Mouse (Mus musculus): ENCODE measurements around the gene Polr2m. TPM values are rescaled to one million over a fixed set of nuclear protein-coding genes. Genes with fewer than 3 reads are reported as not detected.
A peak's percentile ranks its signal among the peaks of the same experiment; 100 is the strongest.

Polr2m gene
- total and polyA plus RNA-seq, 2 experiments from 2014 or later = 186 to 249 TPM

DNA sequence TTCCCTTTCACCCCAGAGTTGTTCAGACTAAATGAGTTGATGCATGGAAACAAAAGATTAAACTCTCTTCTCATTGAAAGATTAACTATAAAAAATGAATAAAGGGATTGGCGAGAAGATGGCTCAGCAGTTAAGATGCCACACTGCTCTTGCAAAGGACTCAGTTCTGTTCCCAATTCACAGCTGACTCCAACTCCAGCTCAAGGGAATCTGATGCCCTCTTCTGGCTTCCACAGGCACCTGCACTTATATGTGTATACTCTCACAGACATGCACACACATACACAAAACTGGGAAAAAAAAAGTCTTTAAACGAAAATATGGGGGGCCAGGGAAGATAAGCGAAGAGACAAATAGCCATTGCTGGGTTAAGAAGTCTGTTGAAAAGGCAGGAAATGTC lies 9.1 kb downstream of the Polr2m start:
- ATAC-seq (ENCODE audit: insufficient read depth, low read depth) (no peak), DNase-seq (ENCODE audit: low spot score) (no peak)
- Histone ChIP-seq H3K9ac (replicated peaks; ENCODE audit: low read depth, low read length) (no peak overlapping the region), H3K4me1 (ENCODE audit: control insufficient read depth, insufficient read depth) (no peaks in the 10 kb centered on the region), H3K9me3 (replicated peaks; ENCODE audit: control insufficient read depth, low read length) (no peaks in the 10 kb centered on the region), H3K36me3 (replicated peaks; ENCODE audit: control insufficient read depth, insufficient read depth, low read length) (peaks cover 68% of the 10 kb centered on the region), H3K4me2 (ENCODE audit: low read depth, low read length) (no peak overlapping the region), H3K27ac (ENCODE audit: low read depth) (no peak overlapping the region), H3K27me3 (ENCODE audit: control insufficient read depth, insufficient read depth, low read length) (no peaks in the 10 kb centered on the region), H3K4me3 (ENCODE audit: low read depth, low read length) (no peak overlapping the region)
- 93% methylated on average over 3 of the region's 3 CpGs for WGBS
- TF ChIP-seq CTCF (IDR thresholded peaks at IDR 0.05; ENCODE audit: low read depth) (no peak), EP300 (IDR thresholded peaks at IDR 0.05; ENCODE audit: low read depth) (no peak)

DNA sequence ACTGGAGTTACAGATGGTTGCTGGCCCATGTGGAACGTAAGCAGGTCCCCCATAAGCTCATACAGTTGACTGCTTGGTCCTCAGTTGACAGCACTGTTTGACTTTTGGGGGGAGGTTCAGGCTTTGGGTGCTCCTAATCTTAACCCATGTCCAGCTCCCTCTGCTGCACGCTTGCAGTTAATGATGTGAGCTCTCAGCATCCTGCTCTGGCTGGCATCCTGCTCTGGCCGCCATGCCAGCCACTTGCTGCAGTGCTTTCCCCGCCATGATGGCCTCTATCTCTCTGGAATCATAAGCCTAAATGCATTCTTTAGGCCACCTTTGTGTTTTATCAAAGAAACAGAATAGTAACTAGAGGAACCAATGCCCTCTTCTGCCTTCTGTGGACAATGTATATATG lies 10.2 kb downstream of the Polr2m start:
- Histone ChIP-seq H3K9me3 (replicated peaks; ENCODE audit: control insufficient read depth, low read length) (no peaks in the 10 kb centered on the region), H3K4me2 (ENCODE audit: low read depth, low read length) (no peak overlapping the region), H3K9ac (replicated peaks; ENCODE audit: low read depth, low read length) (no peak overlapping the region), H3K36me3 (replicated peaks; ENCODE audit: control insufficient read depth, insufficient read depth, low read length) (peaks cover 57% of the 10 kb centered on the region), H3K27ac (ENCODE audit: low read depth) (no peak overlapping the region), H3K4me1 (ENCODE audit: control insufficient read depth, insufficient read depth) (no peaks in the 10 kb centered on the region), H3K4me3 (ENCODE audit: low read depth, low read length) (no peak overlapping the region), H3K27me3 (ENCODE audit: control insufficient read depth, insufficient read depth, low read length) (no peaks in the 10 kb centered on the region)
- ATAC-seq (ENCODE audit: insufficient read depth, low read depth) (no peak), DNase-seq (ENCODE audit: low spot score) (no peak)
- 95% methylated on average over 4 of the region's 4 CpGs for WGBS
- TF ChIP-seq CTCF (IDR thresholded peaks at IDR 0.05; ENCODE audit: low read depth) (no peak), EP300 (IDR thresholded peaks at IDR 0.05; ENCODE audit: low read depth) (no peak)

DNA sequence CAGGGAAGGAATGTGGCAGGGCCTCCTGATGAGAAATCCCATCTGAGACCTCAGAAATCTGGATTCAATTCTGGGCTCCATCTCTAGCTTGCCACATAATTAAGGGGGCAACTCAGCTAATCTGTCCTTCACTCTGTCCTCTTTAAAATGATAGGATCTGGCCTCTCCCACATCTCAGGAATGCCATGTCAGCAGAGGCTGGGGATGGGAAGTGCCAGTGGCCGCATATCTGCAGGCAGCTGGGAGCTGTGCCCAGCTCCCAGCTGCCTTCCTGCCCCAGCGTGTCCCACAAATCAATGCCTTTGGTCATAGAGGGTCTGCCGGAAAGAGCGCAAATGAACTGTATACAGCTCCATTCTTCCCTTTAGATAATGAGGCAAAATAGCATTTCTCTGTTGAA lies 18.3 kb downstream of the Polr2m start:
- DNase-seq (ENCODE audit: low spot score) (peak; percentile 40), ATAC-seq (ENCODE audit: insufficient read depth, low read depth) (no peak; the same call in 1 of the 2 replicates)
- Histone ChIP-seq H3K27me3 (ENCODE audit: control insufficient read depth, insufficient read depth, low read length) (no peaks in the 10 kb centered on the region), H3K9me3 (replicated peaks; ENCODE audit: control insufficient read depth, low read length) (no peaks in the 10 kb centered on the region), H3K4me3 (ENCODE audit: low read depth, low read length) (no peak overlapping the region), H3K4me2 (ENCODE audit: low read depth, low read length) (peak overlapping the region; percentile 15; the same call in 1 of the 2 replicates), H3K4me1 (ENCODE audit: control insufficient read depth, insufficient read depth) (peaks cover 11% of the 10 kb centered on the region; the same call in 1 of the 2 replicates), H3K36me3 (replicated peaks; ENCODE audit: control insufficient read depth, insufficient read depth, low read length) (no peaks in the 10 kb centered on the region), H3K27ac (ENCODE audit: low read depth) (no peak overlapping the region), H3K9ac (replicated peaks; ENCODE audit: low read depth, low read length) (no peak overlapping the region)
- WGBS = 24% methylated on average over 4 of the region's 4 CpGs
- no peak for TF ChIP-seq EP300 (IDR thresholded peaks at IDR 0.05; ENCODE audit: low read depth)

DNA sequence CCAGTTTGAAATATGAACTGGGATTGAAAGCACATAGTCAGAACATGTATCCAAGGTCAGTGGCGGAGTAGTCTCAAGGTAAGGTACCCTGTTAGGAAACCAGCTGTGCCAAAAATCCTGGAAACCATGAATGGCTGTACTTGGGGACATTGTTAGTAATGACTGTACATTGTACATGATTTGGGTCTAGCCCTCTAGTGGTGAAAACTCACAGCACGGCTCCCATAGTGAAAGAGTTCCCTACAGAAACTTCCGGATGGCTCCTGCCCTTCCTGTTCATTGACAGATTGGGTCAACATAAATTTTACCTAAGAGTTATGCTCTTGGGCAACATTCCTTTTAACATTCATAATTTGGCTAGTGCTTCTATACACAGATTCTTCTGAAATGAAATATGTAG lies 19.6 kb downstream of the Polr2m start:
- H3K36me3 ChIP-seq (replicated peaks; ENCODE audit: control insufficient read depth, insufficient read depth, low read length) = no peaks in the 10 kb centered on the region
- peak; percentile 56 for TF ChIP-seq CTCF (IDR thresholded peaks at IDR 0.05; ENCODE audit: low read depth)
- no peak for TF ChIP-seq EP300 (IDR thresholded peaks at IDR 0.05; ENCODE audit: low read depth)
- DNase-seq (ENCODE audit: low spot score) = no peak
- H3K9me3 ChIP-seq (replicated peaks; ENCODE audit: control insufficient read depth, low read length) = no peaks in the 10 kb centered on the region
- H3K4me3 ChIP-seq (ENCODE audit: low read depth, low read length) = no peak overlapping the region
- no peaks in the 10 kb centered on the region for H3K27me3 ChIP-seq (ENCODE audit: control insufficient read depth, insufficient read depth, low read length)
- H3K9ac ChIP-seq (replicated peaks; ENCODE audit: low read depth, low read length) = no peak overlapping the region
- H3K4me2 ChIP-seq (ENCODE audit: low read depth, low read length) = no peak overlapping the region
- 73% methylated on average over 3 of the region's 3 CpGs for WGBS
- no peak overlapping the region for H3K27ac ChIP-seq (ENCODE audit: low read depth)
- no peak for ATAC-seq (ENCODE audit: insufficient read depth, low read depth)
- peaks cover 11% of the 10 kb centered on the region; the same call in 1 of the 2 replicates for H3K4me1 ChIP-seq (ENCODE audit: control insufficient read depth, insufficient read depth)

DNA sequence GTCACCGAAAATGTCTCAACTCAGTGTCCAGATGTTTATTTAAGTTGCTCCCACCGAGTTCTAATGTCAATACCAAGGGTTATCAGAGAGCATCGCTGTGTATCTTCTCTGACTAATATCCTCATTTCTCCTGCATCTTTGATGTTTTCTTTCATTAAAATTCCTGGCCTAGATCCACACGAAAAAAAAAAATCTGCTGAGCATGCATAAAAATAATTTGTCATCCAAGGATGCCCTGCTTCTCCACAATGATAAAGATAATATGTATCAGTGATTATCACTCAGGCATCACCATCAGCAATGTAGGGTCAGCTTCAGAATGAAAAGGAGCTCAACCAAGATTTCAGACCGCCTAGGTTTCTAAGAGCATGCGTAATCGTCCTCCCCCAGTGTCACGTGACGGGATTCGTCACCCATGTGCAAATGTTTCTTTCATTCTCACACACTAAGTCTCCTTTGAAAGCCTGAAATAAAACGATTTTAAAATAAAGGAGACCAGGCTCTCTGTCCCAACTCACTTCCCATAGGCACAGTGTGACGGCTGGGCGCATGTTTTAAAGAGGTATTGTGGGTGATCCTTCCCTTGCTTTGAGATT lies 22.6 kb downstream of the Polr2m start:
- Histone ChIP-seq H3K9ac (replicated peaks; ENCODE audit: low read depth, low read length) (no peak overlapping the region), H3K4me1 (ENCODE audit: control insufficient read depth, insufficient read depth) (peaks cover 10% of the 10 kb centered on the region; the same call in 1 of the 2 replicates), H3K27ac (ENCODE audit: low read depth) (no peak overlapping the region), H3K9me3 (replicated peaks; ENCODE audit: control insufficient read depth, low read length) (no peaks in the 10 kb centered on the region), H3K36me3 (replicated peaks; ENCODE audit: control insufficient read depth, insufficient read depth, low read length) (no peaks in the 10 kb centered on the region), H3K4me3 (ENCODE audit: low read depth, low read length) (no peak overlapping the region), H3K4me2 (ENCODE audit: low read depth, low read length) (no peak overlapping the region), H3K27me3 (ENCODE audit: control insufficient read depth, insufficient read depth, low read length) (no peaks in the 10 kb centered on the region)
- TF ChIP-seq EP300 (IDR thresholded peaks at IDR 0.05; ENCODE audit: low read depth) = no peak
- no peak for TF ChIP-seq CTCF (IDR thresholded peaks at IDR 0.05; ENCODE audit: low read depth)
- DNase-seq (ENCODE audit: low spot score) (no peak), ATAC-seq (ENCODE audit: insufficient read depth, low read depth) (no peak)
- WGBS = 66% methylated on average over 13 of the region's 13 CpGs

DNA sequence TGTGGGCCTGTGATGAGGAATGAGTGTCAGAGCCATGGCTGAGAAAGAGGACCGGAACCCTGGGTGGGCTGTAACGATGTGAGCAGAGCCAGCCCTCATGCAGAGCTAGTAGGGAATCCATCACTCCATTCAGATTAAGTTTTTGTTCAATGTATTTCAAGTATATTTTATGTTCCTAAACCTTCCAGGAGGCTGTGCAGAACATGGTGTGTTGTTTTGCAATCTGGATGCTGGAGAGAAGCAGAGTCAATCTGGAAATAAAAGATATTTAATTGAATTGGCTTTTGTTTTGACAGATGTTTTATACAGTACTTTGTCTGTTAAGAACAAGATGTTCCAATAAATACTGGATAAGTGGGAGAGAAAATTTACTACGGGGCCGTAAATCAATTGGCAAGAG lies 29.0 kb downstream of the Polr2m start:
- WGBS = 90% methylated on average over 4 of the region's 4 CpGs
- Histone ChIP-seq H3K4me3 (ENCODE audit: low read depth, low read length) (no peak overlapping the region), H3K27me3 (ENCODE audit: control insufficient read depth, insufficient read depth, low read length) (no peaks in the 10 kb centered on the region), H3K9ac (replicated peaks; ENCODE audit: low read depth, low read length) (no peak overlapping the region), H3K4me1 (ENCODE audit: control insufficient read depth, insufficient read depth) (0 out of 2 replicates have a peak, but pooled peaks cover 6% of the 10 kb centered on the region), H3K27ac (ENCODE audit: low read depth) (no peak overlapping the region), H3K9me3 (replicated peaks; ENCODE audit: control insufficient read depth, low read length) (no peaks in the 10 kb centered on the region), H3K36me3 (replicated peaks; ENCODE audit: control insufficient read depth, insufficient read depth, low read length) (no peaks in the 10 kb centered on the region), H3K4me2 (ENCODE audit: low read depth, low read length) (no peak overlapping the region)
- no peak for DNase-seq (ENCODE audit: low spot score)
- ATAC-seq (ENCODE audit: insufficient read depth, low read depth) = no peak
- TF ChIP-seq EP300 (IDR thresholded peaks at IDR 0.05; ENCODE audit: low read depth) (no peak), CTCF (IDR thresholded peaks at IDR 0.05; ENCODE audit: low read depth) (no peak)

All from heart, postnatal 0 days (tissue).